Mouse (Mus musculus): ENCODE results near the gene Rpl36-ps4.
A peak's percentile ranks its signal among the peaks of the same experiment; 100 is the strongest.
"Not testable (repeated sequence)": the region's sequence is repeated elsewhere in the genome, so short reads cannot be mapped to it uniquely, and the experiment has no call there.

Rpl36-ps4 gene

GRCm38 (mm10) chr17:87948965-87949584, 28.3 kb downstream of the Rpl36-ps4 start:
- peak; percentile 23 to 63 for DNase-seq (ENCODE audit: low spot score in 2 of 2)

GRCm38 (mm10) chr17:87954618-87955124, 33.9 kb downstream of the Rpl36-ps4 start:
- not testable (repeated sequence) for DNase-seq (ENCODE audit: low spot score in 2 of 2)

- DNase-seq (ENCODE audit: low spot score in 2 of 2) = no peak
These were observed 36.5 kb downstream of the Rpl36-ps4 start for GRCm38 (mm10) chr17:87957096-87957840.

DNA sequence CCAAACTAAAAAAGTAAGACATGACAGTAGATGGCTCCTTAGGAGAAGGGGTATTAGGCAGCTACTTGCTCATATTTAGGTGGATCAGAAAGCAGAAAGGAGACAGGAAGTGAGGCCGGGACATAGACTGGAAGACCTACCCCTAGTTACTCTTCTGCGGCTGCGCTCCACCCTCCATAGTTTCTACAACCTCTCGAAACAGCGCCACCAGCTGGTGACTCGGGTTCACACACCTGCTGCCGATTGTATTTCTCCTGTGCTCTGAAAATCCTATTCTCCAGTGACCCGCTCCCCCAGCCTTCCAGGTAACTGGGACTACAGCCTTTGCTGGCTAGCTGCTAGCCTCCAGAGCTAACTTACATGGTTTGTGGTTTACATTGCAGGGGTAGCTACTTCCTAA, 37.5 kb downstream of the Rpl36-ps4 start:
- no peak for DNase-seq (ENCODE audit: low spot score in 2 of 2)

DNA sequence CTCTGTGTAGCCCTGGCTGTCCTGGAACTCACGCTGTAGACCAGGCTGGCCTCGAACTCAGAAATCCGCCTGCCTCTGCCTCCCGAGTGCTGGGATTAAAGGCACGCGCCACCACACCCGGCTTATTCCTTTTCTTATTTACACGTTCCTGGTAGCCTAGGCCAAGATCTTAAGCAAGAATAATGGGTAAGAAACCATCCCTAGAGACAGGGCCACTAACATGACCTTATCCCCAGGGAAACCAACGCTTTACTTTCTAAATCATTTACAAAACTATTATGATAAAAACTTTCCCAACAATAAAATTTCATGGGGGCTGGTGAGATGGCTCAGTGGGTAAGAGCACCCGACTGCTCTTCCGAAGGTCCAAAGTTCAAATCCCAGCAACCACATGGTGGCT, 38.6 kb downstream of the Rpl36-ps4 start:
- DNase-seq (ENCODE audit: low spot score in 2 of 2) = not testable (repeated sequence)

DNA sequence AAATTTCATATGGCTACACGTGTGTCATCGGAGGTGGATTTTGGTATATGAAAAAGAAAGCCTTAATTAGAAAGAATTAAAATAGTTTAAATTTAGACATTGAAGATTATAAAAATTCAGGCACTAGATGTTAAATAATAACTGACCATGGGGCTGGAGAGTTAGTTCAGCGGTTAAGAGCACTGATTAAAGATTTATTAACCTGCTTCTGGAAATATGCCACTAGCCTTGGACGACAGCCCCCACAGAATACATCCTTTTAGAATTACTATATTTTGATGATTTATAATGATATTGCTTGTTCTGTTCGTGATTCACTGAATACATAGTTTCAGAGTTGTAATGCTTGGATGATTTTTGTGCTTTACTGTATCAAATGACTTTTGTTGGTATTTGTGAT, 39.2 kb downstream of the Rpl36-ps4 start:
- DNase-seq (ENCODE audit: low spot score in 2 of 2) = not testable (repeated sequence)

GRCm38 (mm10) chr17:87963081-87964075, 42.6 kb downstream of the Rpl36-ps4 start:
- no peak for DNase-seq (ENCODE audit: low spot score in 2 of 2)

DNA sequence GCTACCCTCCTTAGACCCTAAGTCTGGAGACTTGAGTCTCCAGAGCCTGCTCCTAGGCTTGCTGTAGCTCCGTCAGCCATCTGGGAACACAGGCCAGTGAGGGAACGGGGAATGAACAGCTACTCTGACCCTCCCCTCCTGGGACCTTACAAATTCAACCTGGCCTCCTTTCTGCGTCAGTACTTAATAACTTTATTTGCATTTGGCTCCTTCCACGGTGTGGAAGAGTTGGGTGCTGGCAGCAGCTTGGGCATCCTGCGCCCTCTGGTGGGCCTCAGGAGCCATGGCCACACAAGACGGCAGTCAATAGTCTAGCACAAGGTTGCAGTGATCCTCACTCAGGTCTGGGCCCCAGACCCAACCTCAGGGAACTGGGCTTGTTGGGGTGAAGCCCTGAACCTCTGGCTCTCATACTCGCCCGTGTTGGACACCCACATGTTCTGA, 47.7 kb downstream of the Rpl36-ps4 start:
- not testable (repeated sequence) for DNase-seq (ENCODE audit: low spot score in 2 of 2)

Measured in heart, adult 9 months (tissue).